Mouse (Mus musculus) left cerebral cortex, adult 2 months (tissue): ENCODE results near the gene Zfp81. TPM values are rescaled to one million over a fixed set of nuclear protein-coding genes. Genes with fewer than 3 reads are reported as not detected.
"Not testable (repeated sequence)": the region's sequence is repeated elsewhere in the genome, so short reads cannot be mapped to it uniquely, and the experiment has no call there.

ENCODE experiments used
- DNase-seq, 2 experiments: peaks; one replicate each; pipeline ENCODE4 v3.0.0; 2021 to 2022; ENCODE audit warnings: low spot score in 2 of 2, mixed read lengths in 1 of 2; ENCODE audit errors: extremely low spot score in 1 of 2
- H3K27ac ChIP-seq: fragments of 200-600 bp; 2 replicates; pipeline ENCODE4 v1.8.1; 2022
- H3K4me3 ChIP-seq: fragments of 200-600 bp; 2 replicates; pipeline ENCODE4 v1.8.1; 2022
- CTCF ChIP-seq: fragments of 200-600 bp; IDR thresholded peaks from 2 replicates; pipeline ENCODE4 v1.8.1; 2022; ENCODE audit warnings: antibody characterized with exemption, mild to moderate bottlenecking, moderate library complexity
- intact Hi-C: fragments of 180-260 bp; cut with DNase I; formaldehyde crosslinking; loops from one replicate; pipeline ENCODE4 v1.15.1; 2025
- long read RNA-seq, 2 experiments: library from polyadenylated mRNA; stranded (forward); transcript quantifications; one replicate each; pipeline ENCODE4 v2.0.0; 2021; ENCODE audit warnings: borderline mapping rate in 2 of 2
- total RNA-seq, 2 experiments: library from RNA; stranded (reverse); gene quantifications; 2 replicates each; pipeline ENCODE4 v1.2.3; 2021

Zfp81 gene
- 10 to 100 TPM; 17.8 to 18.1 TPM for total RNA-seq
- long read RNA-seq, experiment 1, full-length matches to known transcripts = 6 of 8 reads
- long read RNA-seq, experiment 1, partial matches to known transcripts = 0 of 8 reads
- long read RNA-seq, experiment 1, other reads (novel, unspliced or antisense) = 2 of 8 reads
- long read RNA-seq, experiment 2, full-length matches to known transcripts = 4 of 6 reads
- long read RNA-seq, experiment 2, partial matches to known transcripts = 0 of 6 reads
- long read RNA-seq, experiment 2, other reads (novel, unspliced or antisense) = 2 of 6 reads

DNA sequence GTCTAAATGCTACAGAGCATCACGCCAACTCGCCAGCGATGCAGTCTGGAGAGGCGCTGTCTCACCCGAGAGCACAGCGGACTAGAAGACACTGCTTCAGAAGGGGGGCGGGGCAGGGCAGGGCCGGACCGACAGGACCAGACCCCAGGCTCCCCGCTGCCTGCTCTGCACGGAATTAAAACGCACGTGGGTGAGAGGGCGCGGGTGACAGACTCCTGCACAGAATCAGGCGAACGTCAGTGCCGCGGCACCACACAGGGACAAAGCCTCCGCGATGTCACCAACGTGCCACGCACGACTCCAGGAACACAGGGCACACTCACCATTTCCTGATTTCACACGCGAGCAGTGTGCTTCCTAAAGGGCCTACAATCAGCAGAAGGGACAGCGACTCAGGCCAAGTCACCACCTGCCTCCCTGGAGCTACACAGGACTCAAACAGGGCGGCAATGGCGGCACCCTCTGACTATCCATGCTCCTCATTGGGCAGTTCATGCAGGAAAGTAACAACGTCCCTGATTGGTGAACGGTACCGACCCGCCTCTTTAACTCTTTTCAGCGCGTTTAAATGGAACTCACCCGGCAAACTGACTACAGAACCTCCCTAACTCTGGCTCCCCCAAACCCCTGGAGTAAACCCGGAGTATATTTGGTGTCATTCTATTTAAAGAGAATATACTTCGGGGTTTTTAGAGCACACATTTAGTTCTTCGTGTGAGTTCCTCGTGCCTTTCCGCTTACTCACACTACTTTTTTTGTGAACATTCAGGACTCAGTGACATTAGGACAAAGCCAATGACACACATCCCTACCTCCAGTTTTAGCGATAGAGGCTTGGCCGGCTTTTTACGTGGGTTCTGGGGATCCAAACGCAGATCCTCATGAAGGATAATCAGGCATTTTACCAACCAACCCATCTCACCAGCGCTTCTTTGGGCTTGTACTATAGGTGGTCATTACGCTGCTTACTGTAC is at the start of gene Zfp81:
Gene Zfp81, minus strand, starts transcription at position 468 of the 974 bp plus-strand sequence.
- intact Hi-C loops = loop anchor here (1.0 kb wide), 1 partner anchor 36 kb away; the partner anchor contains the start of gene Zfp101
- peak; percentile 85 to 88 for DNase-seq
- Histone ChIP-seq H3K27ac (peak within 1 kb of the TSS; percentile 80), H3K4me3 (peak within 1 kb of the TSS; percentile 72)
- no peak for TF ChIP-seq CTCF

DNA sequence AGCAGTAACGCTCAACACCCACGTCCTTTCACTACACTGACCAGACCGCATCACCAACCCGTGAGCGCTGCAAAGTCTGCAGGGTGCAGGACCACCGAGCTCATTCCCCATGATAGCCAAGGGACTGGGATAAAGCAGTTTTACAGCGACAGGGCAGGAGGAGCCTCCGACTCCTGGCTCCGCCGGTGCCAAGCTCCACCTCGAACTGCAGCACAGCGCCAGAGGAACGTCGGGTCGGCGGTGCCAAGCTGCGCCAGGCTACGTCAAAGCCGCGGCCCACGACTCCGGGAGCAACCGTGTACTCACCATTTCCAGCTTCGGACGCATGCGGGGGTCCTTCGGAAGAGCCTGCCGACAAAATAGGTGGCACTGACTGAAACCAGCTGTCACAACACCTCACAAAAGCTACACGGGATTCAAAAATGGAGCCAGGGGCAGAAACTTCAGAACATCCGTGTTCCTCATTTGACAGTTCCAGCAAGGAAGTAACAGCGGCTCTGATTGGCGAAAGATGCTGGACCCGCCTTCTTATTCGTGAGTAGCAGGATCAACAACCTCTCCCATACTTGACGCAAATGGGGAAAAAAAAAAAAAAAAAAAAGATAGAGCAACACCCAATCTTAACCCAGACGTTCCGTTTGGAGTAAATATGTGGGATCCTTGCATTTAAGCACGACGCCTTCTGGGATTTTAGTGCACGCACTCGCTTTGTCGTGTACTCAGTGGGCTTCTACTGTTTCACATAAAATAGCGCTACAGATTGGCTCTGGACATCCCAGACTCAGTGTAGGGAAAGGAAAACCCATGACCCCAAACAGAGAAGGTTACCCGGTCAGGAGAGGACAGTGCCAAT is 35.7 kb upstream of the Zfp81 start, which contains the start of gene Zfp101:
Gene Zfp101, minus strand, starts transcription at position 460 of the 853 bp plus-strand sequence.
- Histone ChIP-seq H3K4me3 (peak within 1 kb of the TSS; percentile 55), H3K27ac (peak within 1 kb of the TSS; percentile 89)
- intact Hi-C loops = loop anchor here (1.0 to 10.0 kb wide), 3 partner anchors 36 to 500 kb away; partner anchors contain the start of genes Kifc1, Zfp563 and Zfp81
- peak; percentile 81 to 89 for DNase-seq
- TF ChIP-seq CTCF = no peak; the same call in 1 of the 2 replicates

- intact Hi-C loops = loop anchor here (10.0 kb wide), 2 partner anchors 307 to 503 kb away; partner anchors contain the start of genes Kifc1 and Zfp563
- no peak for DNase-seq
- no peak for TF ChIP-seq CTCF
- H3K27ac ChIP-seq = no peak overlapping the region
- H3K4me3 ChIP-seq = no peak overlapping the region
Observed at GRCm38 (mm10) chr17:33392271-33392670, 33.6 kb upstream of the Zfp81 start.

DNA sequence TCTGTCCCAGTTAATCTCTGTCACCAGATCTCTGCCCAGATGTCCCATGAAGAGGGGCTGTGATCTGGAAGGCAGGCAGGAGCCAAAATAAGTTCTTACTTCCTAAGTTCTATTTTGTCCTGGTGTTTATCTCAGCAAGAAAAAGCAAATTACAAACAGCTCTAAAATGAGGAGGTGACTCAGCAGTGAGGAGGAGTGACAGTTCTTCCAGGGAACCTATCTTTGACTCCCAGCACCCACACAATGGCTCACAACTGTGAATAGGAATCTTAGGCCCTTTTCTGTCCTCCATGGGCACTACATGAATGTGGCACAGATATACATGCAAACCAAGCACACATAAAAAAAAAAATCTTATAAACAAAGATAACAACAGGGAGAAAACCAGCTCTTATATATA is 27.0 kb upstream of the Zfp81 start:
- peak in 1 of 2 experiments; percentile 12 for DNase-seq
- intact Hi-C loops = no loop called here
- TF ChIP-seq CTCF = no peak
- no peak overlapping the region for H3K27ac ChIP-seq
- no peak overlapping the region for H3K4me3 ChIP-seq

DNA sequence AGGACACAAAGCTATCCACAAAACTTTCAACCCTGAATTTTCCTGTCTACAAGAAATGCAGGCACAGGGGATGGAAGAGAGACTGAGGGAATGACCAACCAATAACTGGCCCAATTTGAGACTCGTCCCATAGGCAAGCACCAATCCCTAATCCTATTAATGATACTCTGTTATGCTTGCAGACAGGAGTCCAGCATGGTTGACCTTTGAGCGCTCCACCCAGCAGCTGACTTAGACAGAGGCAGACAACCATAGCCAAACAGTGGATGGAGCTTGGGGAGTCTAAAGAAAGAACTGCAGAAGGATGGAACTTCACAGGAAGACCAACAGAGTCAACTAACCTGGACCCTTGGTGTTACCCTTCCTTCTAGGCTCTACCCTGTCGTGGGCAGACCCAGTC is 14.1 kb upstream of the Zfp81 start:
- DNase-seq = no peak
- Histone ChIP-seq H3K27ac (no peak overlapping the region), H3K4me3 (no peak overlapping the region)
- TF ChIP-seq CTCF = no peak
- intact Hi-C loops = no loop called here

GRCm38 (mm10) chr17:33352981-33353380 is 5.7 kb downstream of the Zfp81 start:
- Histone ChIP-seq H3K27ac (no peak overlapping the region), H3K4me3 (no peak overlapping the region)
- no peak for DNase-seq
- no peak for TF ChIP-seq CTCF
- intact Hi-C loops = no loop called here

DNA sequence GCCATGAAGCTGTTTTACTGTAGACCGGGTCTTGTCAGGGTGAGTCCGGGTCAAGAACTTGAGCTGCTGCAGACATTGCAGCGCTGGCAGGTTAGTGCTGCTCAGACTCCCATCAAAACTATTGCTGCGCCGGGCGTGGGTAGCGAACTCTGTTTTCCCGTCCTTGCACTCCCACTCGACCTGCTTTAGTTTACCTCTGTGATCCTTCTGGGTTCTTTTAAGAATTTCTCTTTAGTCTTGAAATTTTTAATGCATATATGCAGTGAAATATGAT is 68.9 kb downstream of the Zfp81 start:
- H3K4me3 ChIP-seq, DNase-seq, H3K27ac ChIP-seq, intact Hi-C loops: not testable (repeated sequence)

DNA sequence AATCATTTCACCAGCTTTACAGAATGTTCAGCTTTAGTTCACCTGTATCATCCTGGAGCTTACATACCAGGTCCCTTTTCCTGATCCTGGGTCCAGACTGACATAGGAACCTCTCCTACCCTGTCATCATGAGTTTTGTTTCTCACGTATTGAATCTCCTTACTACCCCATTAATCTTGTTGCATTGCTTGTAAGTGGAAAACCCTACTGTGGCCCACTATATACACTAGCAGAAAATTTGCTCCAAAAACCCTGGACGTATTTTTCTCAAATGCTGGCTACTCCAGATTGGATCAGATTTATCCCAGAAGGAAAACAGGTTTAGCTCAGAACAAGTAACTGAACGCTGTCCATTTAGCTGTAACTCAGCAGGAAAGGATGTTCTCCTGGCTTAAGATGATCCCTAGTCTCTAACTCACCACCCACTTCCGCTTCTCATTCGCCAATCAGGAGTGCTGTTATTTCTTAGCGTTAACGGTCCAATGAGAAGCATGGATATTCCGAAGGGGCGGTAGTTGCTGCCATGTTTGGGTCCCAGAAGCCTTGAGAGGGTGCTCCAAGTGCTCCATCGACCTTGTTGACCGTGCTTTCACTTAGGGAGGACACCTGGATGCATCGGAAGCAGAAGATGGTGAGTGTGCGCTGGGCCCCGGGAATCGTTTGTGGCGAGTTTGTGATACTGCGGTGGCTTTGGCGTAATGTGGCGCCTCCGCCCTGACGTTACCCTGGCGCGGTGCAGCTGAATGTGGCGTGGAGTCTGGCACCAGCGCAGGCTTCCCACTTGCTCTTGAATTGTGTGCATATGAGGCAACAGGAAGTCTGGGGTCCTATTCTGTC is 69.4 kb downstream of the Zfp81 start, which contains the start of gene Zfp955b:
Gene Zfp955b, plus strand, starts transcription at position 506 of the 837 bp plus-strand sequence.
- intact Hi-C loops, H3K4me3 ChIP-seq, H3K27ac ChIP-seq: not testable (repeated sequence)

More for the DNA sequence above, 69.4 kb downstream of the Zfp81 start, which contains the start of gene Zfp955b:
- not testable (repeated sequence) for DNase-seq

Other genes starting within 250 kb of the Zfp81 start
- gene Morc2b, start 219.2 kb downstream of the Zfp81 start, total RNA-seq = 1 to 10 TPM; 4.2 to 5.1 TPM
- not detected for gene Olfr55, start 190.4 kb downstream of the Zfp81 start, total RNA-seq
- gene Olfr239, start 167.6 kb downstream of the Zfp81 start, total RNA-seq = not detected
- 1 to 10 TPM; 1.1 to 1.7 TPM for gene Olfr1564, start 137.2 kb downstream of the Zfp81 start, total RNA-seq
- 10 to 100 TPM; 11.8 to 13.6 TPM for gene Zfp955a, start 103.7 kb downstream of the Zfp81 start, total RNA-seq
- gene Olfr63, start 94.2 kb downstream of the Zfp81 start, total RNA-seq = under 1 TPM in 1 of 2 experiments, not detected in 1; 0.07 TPM
- gene Zfp955b, start 69.3 kb downstream of the Zfp81 start, total RNA-seq = 10 to 100 TPM; 27.9 to 35.3 TPM
- gene Zfp101, start 35.8 kb upstream of the Zfp81 start, total RNA-seq = 10 to 100 TPM; 13.1 to 15.1 TPM
- not detected for gene Actl9, start 74.0 kb upstream of the Zfp81 start, total RNA-seq
- 10 to 100 TPM; 27.3 to 32.9 TPM for gene Adamts10, start 165.3 kb upstream of the Zfp81 start, total RNA-seq
- 1 to 10 TPM; 2.2 to 2.3 TPM for gene Myo1f, start 196.8 kb upstream of the Zfp81 start, total RNA-seq